Mouse (Mus musculus): ENCODE measurements at regions not wholly inside any gene's neighbourhood (a gene's known extent, or its start where the extent isn't known, plus 50 kb on each side); places are given as distances from the start of the nearest gene placed in this dataset.
"Not testable (repeated sequence)": the region's sequence is repeated elsewhere in the genome, so short reads cannot be mapped to it uniquely, and the experiment has no call there.

DNA sequence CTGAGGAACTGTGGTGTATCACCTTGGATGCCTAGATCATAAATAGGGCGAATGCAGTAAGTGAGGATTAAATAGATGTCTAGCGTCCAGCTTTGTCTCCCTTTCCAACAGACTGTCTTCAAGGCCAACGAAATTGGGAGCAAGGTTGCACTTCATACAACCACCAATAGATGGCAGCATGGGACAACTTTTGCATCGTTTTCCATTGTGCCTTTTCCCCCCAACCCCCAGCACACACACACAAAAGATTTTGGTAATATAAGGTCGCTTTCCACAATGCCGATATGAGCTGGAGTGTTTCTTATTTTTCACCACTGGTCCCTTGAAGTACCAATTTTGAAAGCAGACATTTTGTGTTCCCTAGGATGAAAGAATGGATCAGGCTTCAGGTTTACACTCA lies 304.7 kb downstream of the BC048507 start:
- peak; percentile 4 for DNase-seq

GRCm38 (mm10) chr13:68173456-68173855 lies 310.3 kb downstream of the BC048507 start:
- DNase-seq = not testable (repeated sequence)

Data from cerebellum, adult 11 months (tissue).